Mouse (Mus musculus) urinary bladder, postnatal 0 days (tissue): Measurements from ENCODE around the gene Srrm3. TPM values are rescaled to one million over a fixed set of nuclear protein-coding genes. Genes with fewer than 3 reads are reported as not detected.

ENCODE experiments used
- microRNA-seq: library from miRNA; unstranded; fragments of <30 nt; microRNA quantifications from one replicate; pipeline ENCODE4, GENCODE M21; 2016
- polyA plus RNA-seq: library from polyadenylated mRNA; unstranded; fragments of >200 nt; fragmentation: Nextera tagmentation; extraction: Ambion mirVana; gene quantifications from 2 replicates; pipeline ENCODE4 v1.2.1, GENCODE M21; 2015

Gene Srrm3
- polyA plus RNA-seq: 0.10 and 0.12 TPM in 2 replicates

DNA sequence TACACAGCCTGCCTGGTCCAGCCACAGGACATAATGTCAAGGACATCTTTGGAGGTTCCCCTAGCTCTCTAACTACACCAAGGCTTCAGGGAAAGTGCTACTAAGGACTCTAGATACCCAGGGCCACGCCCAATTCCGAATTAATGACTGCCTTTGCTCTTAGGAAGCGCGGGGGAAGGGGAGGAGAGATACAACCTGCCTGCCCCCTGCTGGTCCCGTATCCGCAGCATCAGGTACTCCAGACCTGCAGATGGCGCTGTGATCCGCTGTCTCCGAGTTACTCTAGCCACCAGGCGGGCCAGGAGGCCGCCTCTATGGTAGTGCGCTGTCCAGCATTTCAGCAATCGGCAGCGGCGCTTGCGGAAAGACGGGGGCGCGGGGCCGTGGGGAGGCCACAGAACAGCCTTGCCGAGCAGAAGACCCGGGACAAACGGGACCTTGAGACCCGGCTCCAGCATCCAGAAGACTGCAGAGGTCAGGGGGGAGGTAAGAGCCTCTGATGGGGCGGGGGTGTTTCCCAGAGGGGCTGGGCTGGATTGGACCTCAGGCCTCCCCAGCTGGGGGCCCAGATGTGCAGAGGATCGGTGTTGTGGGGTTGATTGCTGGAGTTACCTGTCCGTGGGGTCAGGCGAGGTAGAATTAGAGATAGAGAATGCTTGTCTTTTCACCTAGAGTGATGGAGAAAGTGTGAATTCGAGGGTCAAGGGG is at the start of gene Srrm3:
Srrm3 (plus strand) TSS at position 336 of the 708 bp plus-strand sequence.

DNA sequence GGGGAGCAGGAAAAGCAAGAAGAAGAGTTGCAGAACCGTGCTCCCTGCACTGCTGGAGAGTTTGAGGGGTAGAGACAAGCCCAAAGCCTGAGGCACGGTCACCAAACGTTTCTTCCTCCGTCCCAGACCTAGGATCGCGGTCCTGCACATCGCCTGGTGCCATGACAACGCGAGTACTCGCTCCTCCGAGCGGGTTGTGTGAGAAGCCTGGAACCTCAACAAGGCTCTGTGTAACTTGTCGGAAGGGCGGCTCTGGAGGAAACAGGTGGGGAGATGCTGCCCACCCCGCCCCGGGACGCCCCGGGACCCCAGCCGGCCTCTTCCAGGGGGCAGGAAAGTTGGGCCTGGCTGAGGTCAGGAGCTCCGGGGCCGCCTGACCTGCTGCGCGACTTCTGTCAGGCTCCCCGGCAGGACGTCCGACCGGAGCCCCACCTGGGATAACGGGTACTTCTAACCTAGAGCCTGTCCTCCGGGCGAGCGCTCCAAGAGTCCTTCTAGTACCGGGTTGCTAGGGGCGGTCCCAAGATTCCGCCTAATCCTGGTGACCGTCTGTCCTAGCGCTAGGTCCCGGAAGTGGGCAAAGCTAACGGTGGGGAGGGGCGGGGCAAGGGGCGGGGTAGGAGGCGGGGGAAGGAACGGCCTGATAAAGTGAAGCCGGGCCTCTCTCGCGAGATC is 28.8 kb upstream of the Srrm3 start, which contains the start of gene Styxl1:
Styxl1 (minus strand) TSS at position 590 of the 675 bp plus-strand sequence.

DNA sequence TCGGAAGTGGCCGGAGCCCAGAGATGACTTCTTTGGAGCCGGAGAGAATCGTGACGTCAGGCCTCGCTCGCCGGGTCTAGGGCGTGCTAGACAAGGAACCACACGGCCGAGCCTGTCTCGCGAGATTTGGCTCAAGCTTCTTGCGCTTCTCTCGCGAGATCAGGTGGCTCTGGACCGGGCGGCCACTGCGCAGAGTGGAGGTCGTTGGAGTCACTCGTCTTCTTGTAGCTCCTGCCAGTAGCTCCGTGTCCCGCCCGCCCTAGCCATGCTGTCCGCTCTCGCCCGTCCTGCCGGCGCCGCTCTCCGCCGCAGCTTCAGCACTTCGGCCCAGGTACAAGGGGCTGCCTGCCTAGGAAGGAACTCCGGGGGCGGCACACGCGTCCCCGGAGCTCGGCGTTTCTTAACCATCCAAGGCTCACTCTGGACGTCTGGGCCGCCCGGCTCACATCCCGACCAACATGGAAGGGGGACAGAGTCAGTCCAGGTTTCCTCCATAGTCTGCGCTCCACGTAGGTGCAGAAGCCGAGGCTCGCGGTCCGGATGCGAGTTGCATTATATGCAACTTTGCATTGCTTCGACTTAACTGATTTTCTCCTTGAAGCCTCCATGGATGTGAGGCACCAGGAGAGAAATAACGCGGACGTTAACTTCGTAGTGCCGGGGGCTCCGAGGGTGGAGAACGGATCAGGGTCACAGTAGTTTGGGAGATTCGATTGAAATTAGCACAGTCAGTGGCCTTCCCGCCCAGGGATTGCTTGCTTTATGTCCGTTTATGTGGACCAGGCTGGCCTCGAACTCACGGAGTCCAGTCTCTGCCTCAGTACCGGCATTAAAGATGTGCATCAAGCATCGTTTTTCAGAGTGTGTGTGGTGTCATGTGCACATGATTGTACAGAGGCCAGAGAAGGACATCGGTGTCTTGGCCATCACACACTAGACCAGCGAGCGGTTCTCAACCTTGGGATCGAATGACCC is 27.9 kb upstream of the Srrm3 start, which contains the start of gene Mdh2:
Mdh2 (plus strand) TSS at position 10 of the 975 bp plus-strand sequence.

DNA sequence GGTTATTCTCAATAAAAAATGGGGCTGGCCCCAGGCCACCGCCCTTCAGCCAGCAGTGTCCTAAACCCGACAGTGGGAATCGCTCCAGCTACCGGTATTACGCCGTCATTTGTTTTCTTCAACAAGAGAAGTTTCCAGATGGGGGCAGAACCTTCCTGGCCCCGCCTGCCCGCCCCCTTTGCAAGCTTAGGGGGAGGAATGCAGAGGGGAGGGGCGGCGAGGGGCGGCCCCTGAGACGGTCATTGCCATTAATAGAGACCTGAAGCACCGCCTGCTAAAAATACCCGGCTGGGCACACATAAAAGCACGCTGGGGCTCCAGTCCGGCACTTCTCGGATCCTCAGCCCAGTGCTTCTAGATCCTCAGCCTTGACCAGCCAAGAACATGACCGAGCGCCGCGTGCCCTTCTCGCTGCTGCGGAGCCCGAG is 81.0 kb downstream of the Srrm3 start, which contains the start of gene Hspb1:
Hspb1 (plus strand) TSS at position 245 of the 428 bp plus-strand sequence.

Small RNA genes lying within 50 kb of the gene (microRNA-seq; reads per million reads assigned to microRNA genes)
- not detected for gene Gm23268

Other genes starting within 250 kb of the Srrm3 start
- gene Ccl26, start 243.3 kb upstream of the Srrm3 start, polyA plus RNA-seq: not detected in 2 replicates
- 6.7 and 16.6 TPM in 2 replicates for gene Ccl24, start 233.8 kb upstream of the Srrm3 start, polyA plus RNA-seq
- 37.3 and 37.9 TPM in 2 replicates for gene Rhbdd2, start 174.3 kb upstream of the Srrm3 start, polyA plus RNA-seq
- gene Por, start 136.9 kb upstream of the Srrm3 start, polyA plus RNA-seq: 92.7 and 99.2 TPM in 2 replicates
- gene Tmem120a, start 62.4 kb upstream of the Srrm3 start, polyA plus RNA-seq: 47.9 and 51.3 TPM in 2 replicates
- gene Styxl1, start 28.5 kb upstream of the Srrm3 start, polyA plus RNA-seq: 0.33 TPM in 1 of 2 replicates, not detected in the other
- 459 and 476 TPM in 2 replicates for gene Mdh2, start 28.4 kb upstream of the Srrm3 start, polyA plus RNA-seq
- 1,184 and 1,507 TPM in 2 replicates for gene Hspb1, start 81.0 kb downstream of the Srrm3 start, polyA plus RNA-seq
- gene Ywhag, start 127.7 kb downstream of the Srrm3 start, polyA plus RNA-seq: 126 and 146 TPM in 2 replicates
- 2.0 and 2.9 TPM in 2 replicates for gene Ssc4d, start 167.6 kb downstream of the Srrm3 start, polyA plus RNA-seq
- gene Zp3, start 173.2 kb downstream of the Srrm3 start, polyA plus RNA-seq: not detected in 2 replicates
- gene Dtx2, start 187.9 kb downstream of the Srrm3 start, polyA plus RNA-seq: 18.1 and 18.9 TPM in 2 replicates
- gene Upk3b, start 231.6 kb downstream of the Srrm3 start, polyA plus RNA-seq: 119 and 139 TPM in 2 replicates
- gene Upk3bl, start 247.6 kb downstream of the Srrm3 start, polyA plus RNA-seq: 55.0 and 58.6 TPM in 2 replicates